Mouse (Mus musculus) neural tube, embryonic 14.5 days (tissue): ENCODE data around the gene Zmym3. TPM values are rescaled to one million over a fixed set of nuclear protein-coding genes. Genes with fewer than 3 reads are reported as not detected.
A peak's percentile ranks its signal among the peaks of the same experiment; 100 is the strongest.

Source experiments
- ATAC-seq: fragments of 200-750 bp; cut with Nextera tagmentation; 2 replicates; pipeline ENCODE4 v1.8.0; 2017; ENCODE audit warnings: low read depth, mild to moderate bottlenecking, moderate TSS enrichment, moderate library complexity
- H3K27ac ChIP-seq: fragments of 300-500 bp; sonication (generic); 2 replicates; pipeline ENCODE4 v1.5.1; 2014; ENCODE audit warnings: low read depth, mild to moderate bottlenecking, control low read depth, low read length, moderate library complexity, mixed read lengths
- H3K27me3 ChIP-seq: fragments of 300-500 bp; sonication (generic); 2 replicates; pipeline ENCODE4 v1.6.1; 2014; ENCODE audit warnings: low read length; ENCODE audit not compliant: control insufficient read depth, insufficient read depth
- H3K36me3 ChIP-seq: fragments of 300-500 bp; sonication (generic); 2 replicates; pipeline ENCODE4 v1.6.1; 2014; ENCODE audit warnings: low read length, mixed read lengths; ENCODE audit not compliant: control insufficient read depth, insufficient read depth
- H3K4me1 ChIP-seq: fragments of 300-500 bp; sonication (generic); 2 replicates; pipeline ENCODE4 v1.6.1; 2014; ENCODE audit warnings: low read length; ENCODE audit not compliant: control insufficient read depth, insufficient read depth
- H3K4me2 ChIP-seq: fragments of 300-500 bp; sonication (generic); 2 replicates; pipeline ENCODE4 v1.6.1; 2014; ENCODE audit warnings: mild to moderate bottlenecking, low read depth, low read length, control low read depth
- H3K4me3 ChIP-seq: fragments of 300-500 bp; sonication (generic); 2 replicates; pipeline ENCODE4 v1.5.1; 2014; ENCODE audit warnings: low read depth, low read length, control low read depth, mixed read lengths
- H3K9ac ChIP-seq: fragments of 300-500 bp; sonication (generic); replicated peaks from 2 replicates; pipeline ENCODE4 v1.6.1; 2014; ENCODE audit warnings: low read depth, mild to moderate bottlenecking, control low read depth, low read length, mixed read lengths
- H3K9me3 ChIP-seq: fragments of 300-500 bp; sonication (generic); 2 replicates; pipeline ENCODE4 v1.6.1; 2016; ENCODE audit warnings: low read length; ENCODE audit not compliant: control insufficient read depth
- WGBS: fragments of 180-500 bp; shearing (Covaris S2); extraction: QIAGEN DNeasy Blood & Tissue Kit; methylation state at CpG from one replicate; pipeline ENCODE4 v1.1.7; 2014; 5-methylcytosine and 5-hydroxymethylcytosine counted together
- polyA plus RNA-seq: library from polyadenylated mRNA; unstranded; fragments of >200 nt; fragmentation: Nextera tagmentation; extraction: Ambion mirVana; gene quantifications from 2 replicates; pipeline ENCODE4 v1.2.1, GENCODE M21; 2014

The Zmym3 gene
- 61.6 and 66.1 TPM in 2 replicates for polyA plus RNA-seq

DNA sequence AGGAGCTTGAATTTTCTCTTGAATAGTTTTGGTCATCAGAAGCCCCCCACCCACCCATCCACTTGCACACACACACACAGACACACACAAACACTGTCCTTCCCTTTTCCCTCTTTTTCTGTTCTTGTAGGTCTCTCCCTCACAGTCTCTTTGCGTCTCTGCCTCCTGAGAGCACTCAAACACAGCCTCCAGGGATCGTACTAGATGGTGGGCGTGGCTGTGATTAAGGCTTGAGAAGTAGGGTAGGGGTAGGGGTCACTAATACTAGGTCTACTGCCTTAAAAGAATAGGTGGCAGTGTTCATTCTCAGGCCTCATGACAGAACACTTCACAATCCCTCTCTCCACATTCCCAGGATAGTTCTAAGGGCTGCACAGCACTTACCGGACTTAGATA lies at the start of gene Zmym3:
Gene Zmym3 (minus strand): TSS at position 150 of the 396 bp plus-strand sequence.
- H3K27ac ChIP-seq: peak within 1 kb of the TSS; percentile 74
- no peaks in the 10 kb centered on the region for H3K36me3 ChIP-seq
- H3K27me3 ChIP-seq: no peaks in the 10 kb centered on the region
- H3K4me3 ChIP-seq: peak within 1 kb of the TSS; percentile 47
- H3K9me3 ChIP-seq: no peaks in the 10 kb centered on the region
- ATAC-seq: no peak
- peaks cover 10% of the 10 kb centered on the region; the same call in 1 of the 2 replicates for H3K4me1 ChIP-seq
- peak within 1 kb of the TSS; percentile 42 for H3K4me2 ChIP-seq
- WGBS: 25% methylated on average over 4 of the region's 4 CpGs
- peak within 1 kb of the TSS; percentile 59 for H3K9ac ChIP-seq

DNA sequence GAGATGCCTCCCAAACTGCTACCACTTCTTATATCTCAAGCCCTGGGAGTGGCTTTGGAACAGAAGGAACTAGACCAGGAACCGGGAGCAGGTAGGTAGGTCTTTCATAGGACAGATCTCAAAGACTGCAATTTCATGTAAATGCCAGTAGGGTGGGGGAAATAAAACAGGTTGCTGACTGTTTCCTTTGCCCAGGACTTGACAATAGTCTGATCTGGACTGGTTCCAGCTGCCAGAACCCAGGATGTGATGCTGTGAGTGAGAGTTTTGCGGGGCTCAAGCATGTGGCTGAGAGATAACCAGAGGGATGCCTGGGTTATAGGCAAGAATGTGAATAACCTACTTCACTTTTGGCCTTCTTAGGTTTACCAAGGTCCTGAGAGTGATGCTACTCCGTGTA lies 30.9 kb upstream of the Zmym3 start:
- no peak overlapping the region for H3K4me3 ChIP-seq
- H3K27ac ChIP-seq: no peak overlapping the region
- H3K9me3 ChIP-seq: no peaks in the 10 kb centered on the region
- no peak overlapping the region for H3K4me2 ChIP-seq
- H3K36me3 ChIP-seq: peaks cover 6% of the 10 kb centered on the region; the same call in 1 of the 2 replicates
- ATAC-seq: no peak
- no peaks in the 10 kb centered on the region for H3K27me3 ChIP-seq
- 89% methylated on average over 3 of the region's 3 CpGs for WGBS
- H3K4me1 ChIP-seq: no peaks in the 10 kb centered on the region
- H3K9ac ChIP-seq: no peak overlapping the region

DNA sequence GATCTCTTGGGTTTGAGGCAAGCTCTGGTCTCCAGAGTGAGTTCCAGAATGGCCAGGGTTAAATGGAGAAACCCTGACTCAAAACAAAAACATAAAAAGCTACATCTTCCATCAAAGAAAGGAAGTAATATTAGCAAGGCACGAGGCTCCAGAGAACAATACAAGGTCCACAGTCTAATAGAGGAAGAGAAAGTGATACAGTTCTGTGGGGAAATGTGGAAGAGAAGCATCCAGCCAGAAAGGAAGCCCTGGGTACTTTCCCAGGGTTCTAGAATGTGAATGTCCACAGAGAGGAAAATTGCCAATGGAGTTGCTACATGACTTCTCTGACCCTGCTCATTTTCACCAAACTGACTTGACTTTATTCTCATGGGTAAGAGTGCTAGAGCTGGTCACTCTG lies 30.5 kb upstream of the Zmym3 start:
- Histone ChIP-seq H3K27ac (no peak overlapping the region), H3K4me2 (no peak overlapping the region), H3K27me3 (no peaks in the 10 kb centered on the region), H3K9ac (no peak overlapping the region), H3K4me3 (no peak overlapping the region), H3K9me3 (no peaks in the 10 kb centered on the region), H3K4me1 (no peaks in the 10 kb centered on the region), H3K36me3 (peaks cover 6% of the 10 kb centered on the region; the same call in 1 of the 2 replicates)
- no peak for ATAC-seq
- 71% methylated on average over 1 of the region's 1 CpGs for WGBS

DNA sequence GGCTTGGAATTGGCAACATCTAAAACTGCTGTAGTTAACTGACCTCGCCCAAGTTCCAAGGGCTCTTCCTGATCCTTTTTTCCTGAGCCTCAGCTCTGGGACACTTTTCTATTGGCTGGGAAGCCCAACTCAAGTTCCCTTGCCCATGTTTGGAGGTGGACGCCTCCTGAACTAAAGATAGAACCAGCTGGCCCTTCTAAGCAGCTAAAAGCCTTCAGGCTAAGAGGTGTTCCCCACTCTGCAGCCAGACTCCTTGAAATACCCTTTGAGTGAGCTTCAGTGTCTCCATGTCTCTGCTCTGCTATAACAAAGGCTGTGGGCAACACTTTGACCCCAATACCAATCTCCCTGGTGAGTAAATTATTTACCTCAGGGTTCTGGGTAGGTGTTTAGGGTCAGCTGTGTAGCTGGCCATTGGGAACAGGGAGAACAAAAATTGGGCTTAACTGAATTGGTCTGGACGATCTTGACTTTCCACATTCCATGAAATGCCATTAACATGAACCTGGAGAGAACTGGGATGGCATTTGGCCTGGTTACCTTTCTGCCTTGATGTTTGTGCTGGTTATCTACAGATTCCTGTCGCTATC lies 28.3 kb upstream of the Zmym3 start, which contains the start of gene Itgb1bp2:
Gene Itgb1bp2 (plus strand): TSS at position 203 of the 590 bp plus-strand sequence.
- ATAC-seq: no peak
- H3K9ac ChIP-seq: no peak within 1 kb of the TSS
- WGBS: 68% methylated on average over 4 of the region's 4 CpGs
- peaks cover 6% of the 10 kb centered on the region; the same call in 1 of the 2 replicates for H3K36me3 ChIP-seq
- H3K4me1 ChIP-seq: no peaks in the 10 kb centered on the region
- H3K9me3 ChIP-seq: no peaks in the 10 kb centered on the region
- no peaks in the 10 kb centered on the region for H3K27me3 ChIP-seq
- H3K27ac ChIP-seq: no peak within 1 kb of the TSS
- H3K4me3 ChIP-seq: no peak within 1 kb of the TSS
- no peak within 1 kb of the TSS for H3K4me2 ChIP-seq

DNA sequence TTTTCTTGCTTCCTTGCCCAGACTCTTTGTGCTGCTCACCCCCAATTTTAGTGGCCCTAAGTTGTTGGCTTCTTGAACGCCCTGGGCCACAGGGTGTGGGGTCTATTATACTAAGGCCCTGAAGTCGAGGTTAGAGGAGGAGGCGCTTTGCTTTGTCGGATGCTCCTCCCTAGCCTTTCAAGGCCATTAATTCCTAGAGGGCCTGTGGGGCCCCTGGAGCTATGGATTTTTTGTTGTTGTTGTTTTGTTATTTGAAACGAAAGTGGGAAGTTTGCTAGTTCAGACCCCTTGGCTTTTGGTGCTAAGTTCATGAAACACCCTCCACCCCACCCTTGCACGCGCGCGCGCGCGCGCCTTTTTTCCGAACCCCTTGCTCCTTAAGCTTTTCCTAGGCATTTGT lies 9.3 kb upstream of the Zmym3 start:
- 19% methylated on average over 14 of the region's 14 CpGs for WGBS
- peak; percentile 56; the same call in 1 of the 2 replicates for ATAC-seq
- Histone ChIP-seq H3K27me3 (no peaks in the 10 kb centered on the region), H3K9me3 (no peaks in the 10 kb centered on the region), H3K4me1 (no peaks in the 10 kb centered on the region), H3K4me2 (peak overlapping the region; percentile 46), H3K4me3 (peak overlapping the region; percentile 56), H3K9ac (peak overlapping the region; percentile 86), H3K27ac (peak overlapping the region; percentile 90), H3K36me3 (no peaks in the 10 kb centered on the region)

DNA sequence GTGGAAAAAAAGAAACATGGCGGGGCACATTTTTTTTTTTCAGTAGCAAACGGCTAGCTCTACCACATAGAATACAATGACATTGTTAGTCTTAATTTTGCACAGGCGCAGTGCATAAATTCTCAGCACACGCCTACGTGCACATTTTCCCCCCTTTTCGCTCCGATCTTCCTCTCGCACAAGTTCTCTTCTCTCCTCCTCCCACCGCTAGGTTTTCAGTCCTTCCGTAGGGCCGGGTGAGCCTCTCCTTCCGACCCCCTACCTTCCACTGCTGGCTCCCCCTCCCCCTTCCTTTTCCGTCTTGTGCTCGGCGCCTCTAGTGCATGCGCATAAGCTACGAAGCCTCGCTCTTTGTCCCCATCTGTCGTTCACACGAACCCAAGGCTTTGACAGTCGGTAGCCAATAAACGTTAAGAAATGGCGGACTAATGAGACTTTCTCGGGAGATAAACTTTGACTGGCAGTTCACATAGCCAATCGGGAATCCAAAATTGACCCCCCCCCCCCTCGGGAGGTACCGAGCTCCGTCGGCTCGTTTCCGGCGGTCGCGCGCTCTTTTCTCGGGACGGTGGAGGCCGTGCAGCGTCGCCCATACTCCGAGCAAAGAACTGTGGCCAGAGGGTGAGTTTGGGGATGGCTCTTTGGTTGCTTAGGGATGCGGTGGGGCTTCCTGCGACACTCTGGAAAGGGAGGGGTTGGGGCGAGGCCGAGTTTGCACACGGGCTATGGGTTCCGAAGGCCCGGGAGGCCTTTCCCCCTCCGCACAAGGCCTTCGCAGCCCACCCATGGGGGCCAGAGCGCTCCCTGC lies 8.7 kb upstream of the Zmym3 start, which contains the start of gene Nono:
Gene Nono (plus strand): TSS at position 177 of the 808 bp plus-strand sequence.
- Histone ChIP-seq H3K4me1 (no peaks in the 10 kb centered on the region), H3K9me3 (no peaks in the 10 kb centered on the region), H3K27me3 (no peaks in the 10 kb centered on the region), H3K27ac (peak within 1 kb of the TSS; percentile 90), H3K4me3 (peak within 1 kb of the TSS; percentile 56), H3K36me3 (no peaks in the 10 kb centered on the region), H3K9ac (peak within 1 kb of the TSS; percentile 86), H3K4me2 (peak within 1 kb of the TSS; percentile 46)
- WGBS: 17% methylated on average over 50 of the region's 51 CpGs
- peak; percentile 96 for ATAC-seq

DNA sequence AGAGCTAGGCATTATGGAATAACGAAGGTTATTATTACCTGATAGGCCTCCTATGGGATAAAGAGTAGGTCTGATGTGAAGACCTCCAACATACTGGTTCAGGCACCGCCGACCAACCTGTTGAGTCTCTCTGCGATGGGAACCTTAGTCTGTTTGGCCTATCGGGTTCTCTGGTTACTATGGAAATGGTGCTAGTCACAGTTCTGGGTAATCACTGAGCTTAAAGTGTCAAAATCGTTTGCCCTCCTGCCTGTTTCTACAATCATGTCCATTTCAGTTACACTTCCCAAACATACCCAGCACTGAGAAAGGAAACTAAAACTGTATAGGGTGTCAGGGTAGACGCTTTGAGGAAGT lies 8.1 kb upstream of the Zmym3 start:
- no peaks in the 10 kb centered on the region for H3K4me1 ChIP-seq
- H3K4me2 ChIP-seq: peak overlapping the region; percentile 40
- H3K36me3 ChIP-seq: no peaks in the 10 kb centered on the region
- no peak overlapping the region; the same call in 1 of the 2 replicates for H3K9ac ChIP-seq
- peak overlapping the region; percentile 81 for H3K27ac ChIP-seq
- H3K9me3 ChIP-seq: no peaks in the 10 kb centered on the region
- peak overlapping the region; percentile 56 for H3K4me3 ChIP-seq
- 23% methylated on average over 7 of the region's 7 CpGs for WGBS
- ATAC-seq: peak; percentile 7; the same call in 1 of the 2 replicates
- H3K27me3 ChIP-seq: no peaks in the 10 kb centered on the region

DNA sequence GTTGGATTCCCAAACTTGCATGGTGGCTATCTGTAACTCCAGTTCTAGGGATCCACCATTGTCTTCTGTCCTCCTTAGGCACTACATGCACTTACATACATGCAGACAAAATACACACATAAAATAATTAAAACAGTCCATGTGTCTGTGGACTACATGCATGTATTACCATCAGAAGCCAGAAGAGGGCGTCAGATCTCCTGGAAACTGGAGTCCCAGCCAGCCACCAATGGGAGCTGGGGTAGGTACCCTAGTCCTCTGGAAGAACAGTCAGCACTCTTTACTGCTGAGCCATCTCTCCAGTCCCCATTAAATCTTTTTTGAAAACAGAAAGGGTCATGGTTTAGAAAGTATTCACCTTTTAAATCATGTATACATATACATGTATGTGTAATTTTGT lies 7.1 kb upstream of the Zmym3 start:
- no peak for ATAC-seq
- Histone ChIP-seq H3K36me3 (no peaks in the 10 kb centered on the region), H3K9me3 (no peaks in the 10 kb centered on the region), H3K27me3 (no peaks in the 10 kb centered on the region), H3K4me3 (no peak overlapping the region), H3K4me1 (no peaks in the 10 kb centered on the region), H3K27ac (no peak overlapping the region), H3K4me2 (no peak overlapping the region), H3K9ac (no peak overlapping the region)
- 8% methylated on average over 1 of the region's 1 CpGs for WGBS

DNA sequence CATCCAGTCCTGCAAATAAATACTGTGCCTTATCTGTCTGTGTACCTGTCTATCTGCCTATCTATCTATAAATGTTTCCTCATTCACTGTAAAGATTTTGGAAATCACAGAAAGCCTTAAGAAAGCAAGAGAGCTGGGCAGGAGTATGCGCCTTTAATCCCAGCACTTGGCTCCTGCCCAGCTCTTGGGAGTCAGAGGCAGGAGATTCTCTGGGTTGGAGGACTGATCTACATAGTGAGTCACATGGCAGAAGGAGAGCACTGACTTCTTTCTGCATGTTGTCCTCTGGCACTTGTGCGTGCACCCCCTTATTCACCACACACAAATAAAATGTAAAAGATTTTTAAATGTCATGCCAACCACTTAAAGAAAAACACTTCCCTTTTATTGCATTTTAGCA lies 2.8 kb upstream of the Zmym3 start:
- WGBS: 87% methylated on average over 2 of the region's 2 CpGs

More for the DNA sequence above, 2.8 kb upstream of the Zmym3 start:
- Histone ChIP-seq H3K9ac (no peak overlapping the region), H3K4me1 (peaks cover 3% of the 10 kb centered on the region; the same call in 1 of the 2 replicates), H3K36me3 (no peaks in the 10 kb centered on the region), H3K27me3 (no peaks in the 10 kb centered on the region), H3K4me2 (no peak overlapping the region), H3K9me3 (no peaks in the 10 kb centered on the region), H3K27ac (no peak overlapping the region), H3K4me3 (no peak overlapping the region)
- no peak for ATAC-seq
